Mouse (Mus musculus): ENCODE results near the gene Vrtn. TPM values are rescaled to one million over a fixed set of nuclear protein-coding genes. Genes with fewer than 3 reads are reported as not detected.

The Vrtn gene
- not detected for total RNA-seq (2023)

GRCm38 (mm10) chr12:84640654-84641053 is at the start of gene Vrtn:
Gene Vrtn (plus strand): TSS chr12:84641019.

GRCm38 (mm10) chr12:84616977-84617630 is 23.7 kb upstream of the Vrtn start, which contains the start of gene Abcd4:
Gene Abcd4 (minus strand): TSS chr12:84617413.

GRCm38 (mm10) chr12:84698319-84699081 is 57.7 kb downstream of the Vrtn start, which contains the start of gene Syndig1l:
Gene Syndig1l (minus strand): TSS chr12:84698831.

Other genes starting within 250 kb of the Vrtn start
- gene Entpd5, start 232.0 kb upstream of the Vrtn start, total RNA-seq (2023): 36.6 TPM
- gene Bbof1, start 231.9 kb upstream of the Vrtn start, total RNA-seq (2023): 1.1 TPM
- gene Rnf113a2, start 223.8 kb upstream of the Vrtn start, total RNA-seq (2023): 34.1 TPM
- gene Aldh6a1, start 190.0 kb upstream of the Vrtn start, total RNA-seq (2023): 7.4 TPM
- 18.8 TPM for gene Lin52, start 189.6 kb upstream of the Vrtn start, total RNA-seq (2023)
- not detected for gene Vsx2, start 71.3 kb upstream of the Vrtn start, total RNA-seq (2023)
- 16.8 TPM for gene Abcd4, start 23.6 kb upstream of the Vrtn start, total RNA-seq (2023)
- gene Syndig1l, start 57.8 kb downstream of the Vrtn start, total RNA-seq (2023): not detected
- gene Npc2, start 132.1 kb downstream of the Vrtn start, total RNA-seq (2023): 179 TPM
- 50.9 TPM for gene Isca2, start 132.2 kb downstream of the Vrtn start, total RNA-seq (2023)
- gene Ltbp2, start 235.5 kb downstream of the Vrtn start, total RNA-seq (2023): not detected

All from CD4-positive naive resting alpha-beta T cell, adult 76 days (primary cell).